Mouse (Mus musculus) heart, adult 2 months (tissue): ENCODE data around the gene Slc5a4a.

Experiments
- CTCF ChIP-seq: fragments of 200-600 bp; IDR thresholded peaks from 2 replicates; pipeline ENCODE4 v1.8.1; 2022; ENCODE audit warnings: antibody characterized with exemption, mild to moderate bottlenecking, moderate library complexity
- EP300 ChIP-seq: fragments of 200-500 bp; IDR thresholded peaks from 2 replicates; pipeline ENCODE4 v1.6.1; 2011; ENCODE audit warnings: low read depth, low read length, control low read depth; ENCODE audit not compliant: insufficient read depth
- POLR2A ChIP-seq: fragments of 200-500 bp; IDR thresholded peaks from 2 replicates; pipeline ENCODE4 v1.6.1; 2011; ENCODE audit warnings: mild to moderate bottlenecking, low read depth, low read length, control low read depth; ENCODE audit not compliant: insufficient read depth

DNA sequence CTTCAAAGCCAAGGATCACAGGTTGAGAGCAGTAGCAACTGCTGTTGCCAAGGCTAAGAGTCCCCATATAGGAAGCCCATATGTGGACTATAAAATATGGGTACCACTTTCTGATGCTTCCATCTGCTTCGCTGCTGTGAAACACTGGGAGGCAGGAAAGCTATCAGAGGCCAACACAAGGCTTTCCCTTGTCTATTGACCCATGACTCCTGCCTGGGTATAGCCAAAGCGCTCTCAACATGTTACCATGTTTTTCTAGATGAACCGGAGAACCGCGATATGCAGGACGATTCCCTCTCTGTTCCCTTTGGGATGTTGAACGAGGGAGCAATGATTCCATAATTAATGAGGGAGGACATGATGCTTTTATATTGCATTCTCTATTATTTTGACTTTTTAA is 63.6 kb downstream of the Slc5a4a start:
- TF ChIP-seq CTCF (no peak), EP300 (no peak), POLR2A (no peak)
